Mouse (Mus musculus): ENCODE measurements around the gene Brca2.
A peak's percentile ranks its signal among the peaks of the same experiment; 100 is the strongest.

Gene Brca2

GRCm38 (mm10) chr5:150564426-150564825 is 42.0 kb downstream of the Brca2 start:
- DNase-seq (ENCODE audit: low spot score) = no peak

GRCm38 (mm10) chr5:150566226-150566625 is 43.8 kb downstream of the Brca2 start:
- no peak for DNase-seq (ENCODE audit: low spot score)

GRCm38 (mm10) chr5:150566971-150567370 is 44.5 kb downstream of the Brca2 start:
- no peak for DNase-seq (ENCODE audit: low spot score)

- DNase-seq (ENCODE audit: low spot score) = no peak
Measured at GRCm38 (mm10) chr5:150570496-150571219, 48.2 kb downstream of the Brca2 start.

- DNase-seq (ENCODE audit: low spot score) = no peak
Measured at GRCm38 (mm10) chr5:150574403-150574802, 52.0 kb downstream of the Brca2 start.

- no peak for DNase-seq (ENCODE audit: low spot score)
Measured at GRCm38 (mm10) chr5:150574885-150575284, 52.5 kb downstream of the Brca2 start.

GRCm38 (mm10) chr5:150576832-150577231 is 54.4 kb downstream of the Brca2 start:
- DNase-seq (ENCODE audit: low spot score) = no peak

GRCm38 (mm10) chr5:150578613-150579171 is 56.3 kb downstream of the Brca2 start:
- peak; percentile 62 for DNase-seq (ENCODE audit: low spot score)

GRCm38 (mm10) chr5:150581180-150581579 is 58.8 kb downstream of the Brca2 start:
- DNase-seq (ENCODE audit: low spot score) = no peak

GRCm38 (mm10) chr5:150583181-150583580 is 60.8 kb downstream of the Brca2 start:
- no peak for DNase-seq (ENCODE audit: low spot score)

GRCm38 (mm10) chr5:150583622-150584336 is 61.3 kb downstream of the Brca2 start:
- DNase-seq (ENCODE audit: low spot score) = no peak

GRCm38 (mm10) chr5:150584337-150584729 is 61.9 kb downstream of the Brca2 start:
- no peak for DNase-seq (ENCODE audit: low spot score)

- no peak for DNase-seq (ENCODE audit: low spot score)
Measured at GRCm38 (mm10) chr5:150589945-150590344, 67.5 kb downstream of the Brca2 start.

- DNase-seq (ENCODE audit: low spot score) = no peak
Measured at GRCm38 (mm10) chr5:150592186-150592903, 69.9 kb downstream of the Brca2 start.

GRCm38 (mm10) chr5:150592904-150593755 is 70.7 kb downstream of the Brca2 start:
- peak; percentile 22 for DNase-seq (ENCODE audit: low spot score)

GRCm38 (mm10) chr5:150593756-150594648 is 71.6 kb downstream of the Brca2 start:
- DNase-seq (ENCODE audit: low spot score) = peak; percentile 69

- peak; percentile 31 for DNase-seq (ENCODE audit: low spot score)
Measured at GRCm38 (mm10) chr5:150594649-150595339, 72.4 kb downstream of the Brca2 start.

- no peak for DNase-seq (ENCODE audit: low spot score)
Measured at GRCm38 (mm10) chr5:150595366-150596016, 73.1 kb downstream of the Brca2 start.

GRCm38 (mm10) chr5:150597088-150597487 is 74.7 kb downstream of the Brca2 start, which contains the start of gene N4bp2l1:
Gene N4bp2l1, minus strand, starts transcription at chr5:150597188.
- DNase-seq (ENCODE audit: low spot score) = no peak

Measured in yolk sac, embryonic 10.5 days (tissue).